Mouse (Mus musculus): ENCODE results near the gene Gm5346. TPM values are rescaled to one million over a fixed set of nuclear protein-coding genes. Genes with fewer than 3 reads are reported as not detected.
"Not testable (repeated sequence)": the region's sequence is repeated elsewhere in the genome, so short reads cannot be mapped to it uniquely, and the experiment has no call there.

Gene Gm5346
- total RNA-seq (2014; rRNA removed) (0.22 TPM in 1 of 2 replicates, not detected in the other), polyA plus RNA-seq (2015; fragmentation: Nextera tagmentation; extraction: Ambion mirVana) (0.06 TPM in 1 of 2 replicates, not detected in the other)

GRCm38 (mm10) chr8:43627176-43627575, at the start of gene Gm5346:
Gene Gm5346 (minus strand): TSS chr8:43627276.
- Histone ChIP-seq H3K9ac (replicated peaks; ENCODE audit: low read length, poor library complexity, severe bottlenecking) (no peak within 1 kb of the TSS), H3K27me3 (ENCODE audit: insufficient read depth, low read length) (no peaks in the 10 kb centered on the region), H3K4me3 (ENCODE audit: low read depth, low read length) (no peak within 1 kb of the TSS), H3K4me2 (ENCODE audit: low read depth, low read length, poor library complexity, severe bottlenecking) (no peak within 1 kb of the TSS), H3K27ac (ENCODE audit: low read depth, low read length) (no peak within 1 kb of the TSS), H3K36me3 (ENCODE audit: insufficient read depth, low read length) (no peaks in the 10 kb centered on the region), H3K4me1 (ENCODE audit: insufficient read depth, low read length) (no peaks in the 10 kb centered on the region), H3K9me3 (ENCODE audit: low read length) (no peaks in the 10 kb centered on the region)
- ATAC-seq (ENCODE audit: low FRiP score) (no peak), DNase-seq (ENCODE audit: low spot score) (no peak)
- WGBS = 90% methylated on average over 3 of the region's 3 CpGs
- no peak for TF ChIP-seq CTCF (IDR thresholded peaks at IDR 0.05)

DNA sequence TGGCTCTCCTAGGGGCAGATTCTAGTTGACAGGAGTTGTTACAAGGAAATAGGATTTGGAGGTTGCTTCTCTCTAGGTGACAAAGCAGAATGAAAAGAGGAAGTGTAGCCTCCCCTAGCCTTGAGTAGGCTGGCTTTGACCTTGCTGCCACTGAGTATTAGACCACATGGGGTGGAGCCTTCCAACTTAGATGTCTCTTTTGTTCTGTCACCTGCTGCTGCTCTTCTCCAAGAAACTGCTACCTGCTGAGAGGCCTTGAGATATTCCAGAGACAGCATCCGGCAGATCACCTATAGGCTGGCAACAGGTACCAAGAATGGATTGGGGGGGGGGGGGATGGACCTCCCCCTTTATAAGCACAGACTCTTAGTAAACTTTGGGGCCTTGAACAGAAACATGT, 11.0 kb downstream of the Gm5346 start:
- TF ChIP-seq CTCF (IDR thresholded peaks at IDR 0.05) = no peak
- Histone ChIP-seq H3K4me1 (ENCODE audit: insufficient read depth, low read length) (no peaks in the 10 kb centered on the region), H3K36me3 (ENCODE audit: insufficient read depth, low read length) (no peaks in the 10 kb centered on the region), H3K9ac (replicated peaks; ENCODE audit: low read length, poor library complexity, severe bottlenecking) (no peak overlapping the region), H3K4me2 (ENCODE audit: low read depth, low read length, poor library complexity, severe bottlenecking) (no peak overlapping the region), H3K9me3 (ENCODE audit: low read length) (no peaks in the 10 kb centered on the region), H3K27me3 (ENCODE audit: insufficient read depth, low read length) (no peaks in the 10 kb centered on the region), H3K27ac (ENCODE audit: low read depth, low read length) (no peak overlapping the region), H3K4me3 (ENCODE audit: low read depth, low read length) (no peak overlapping the region)
- ATAC-seq (ENCODE audit: low FRiP score) = no peak
- 81% methylated on average over 1 of the region's 1 CpGs for WGBS
- no peak for DNase-seq (ENCODE audit: low spot score)

- H3K36me3 ChIP-seq (ENCODE audit: insufficient read depth, low read length); H3K27ac ChIP-seq (ENCODE audit: low read depth, low read length); H3K4me2 ChIP-seq (ENCODE audit: low read depth, low read length, poor library complexity, severe bottlenecking); H3K9ac ChIP-seq (replicated peaks; ENCODE audit: low read length, poor library complexity, severe bottlenecking); DNase-seq (ENCODE audit: low spot score); H3K4me3 ChIP-seq (ENCODE audit: low read depth, low read length); ATAC-seq (ENCODE audit: low FRiP score); H3K4me1 ChIP-seq (ENCODE audit: insufficient read depth, low read length); H3K9me3 ChIP-seq (ENCODE audit: low read length); H3K27me3 ChIP-seq (ENCODE audit: insufficient read depth, low read length): not testable (repeated sequence)
- WGBS = 85% methylated on average over 13 of the region's 13 CpGs
Measured at GRCm38 (mm10) chr8:43603657-43604056, 23.4 kb downstream of the Gm5346 start.

GRCm38 (mm10) chr8:43603166-43603565, 23.9 kb downstream of the Gm5346 start:
- WGBS = 96% methylated on average over 15 of the region's 15 CpGs
- H3K27ac ChIP-seq (ENCODE audit: low read depth, low read length); H3K27me3 ChIP-seq (ENCODE audit: insufficient read depth, low read length); H3K9ac ChIP-seq (replicated peaks; ENCODE audit: low read length, poor library complexity, severe bottlenecking); H3K4me2 ChIP-seq (ENCODE audit: low read depth, low read length, poor library complexity, severe bottlenecking); H3K36me3 ChIP-seq (ENCODE audit: insufficient read depth, low read length); H3K4me3 ChIP-seq (ENCODE audit: low read depth, low read length); H3K9me3 ChIP-seq (ENCODE audit: low read length); DNase-seq (ENCODE audit: low spot score); ATAC-seq (ENCODE audit: low FRiP score); H3K4me1 ChIP-seq (ENCODE audit: insufficient read depth, low read length): not testable (repeated sequence)

DNA sequence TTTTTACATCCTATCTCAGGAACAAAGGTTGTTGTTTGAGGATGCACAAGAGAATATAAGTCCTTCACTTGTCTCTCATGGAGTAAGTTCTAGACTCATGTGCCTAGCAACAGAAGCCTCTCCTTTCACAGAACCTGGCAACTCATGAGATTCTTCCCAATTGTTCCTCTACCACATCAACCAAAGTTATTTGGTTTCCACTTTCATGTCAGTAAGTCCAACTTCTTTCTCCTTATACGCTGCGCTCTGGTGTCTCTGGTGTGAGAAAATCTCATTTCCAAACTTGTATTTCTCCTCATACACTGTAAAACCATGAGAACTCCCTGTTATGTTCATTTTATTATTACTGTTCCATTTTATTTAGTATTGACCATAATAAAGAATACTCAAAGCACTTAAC, 50.5 kb downstream of the Gm5346 start, which contains the start of gene Adam26a:
TSS of gene Adam26a (minus strand) at position 101 of the 400 bp plus-strand sequence.
- DNase-seq (ENCODE audit: low spot score); H3K4me2 ChIP-seq (ENCODE audit: low read depth, low read length, poor library complexity, severe bottlenecking); H3K27me3 ChIP-seq (ENCODE audit: insufficient read depth, low read length); H3K27ac ChIP-seq (ENCODE audit: low read depth, low read length); H3K4me1 ChIP-seq (ENCODE audit: insufficient read depth, low read length); H3K9ac ChIP-seq (replicated peaks; ENCODE audit: low read length, poor library complexity, severe bottlenecking); ATAC-seq (ENCODE audit: low FRiP score); H3K36me3 ChIP-seq (ENCODE audit: insufficient read depth, low read length); H3K9me3 ChIP-seq (ENCODE audit: low read length); H3K4me3 ChIP-seq (ENCODE audit: low read depth, low read length): not testable (repeated sequence)
- 98% methylated on average over 2 of the region's 2 CpGs for WGBS

Other genes starting within 250 kb of the Gm5346 start
- gene Adam26b, start 99.2 kb downstream of the Gm5346 start, total RNA-seq (2014; rRNA removed) = not detected in 2 replicates
- not detected in 2 replicates for gene Adam26b, start 99.2 kb downstream of the Gm5346 start, polyA plus RNA-seq (2015; fragmentation: Nextera tagmentation; extraction: Ambion mirVana)
- gene Adam26a, start 50.6 kb downstream of the Gm5346 start, total RNA-seq (2014; rRNA removed) = not detected in 2 replicates
- not detected in 2 replicates for gene Adam26a, start 50.6 kb downstream of the Gm5346 start, polyA plus RNA-seq (2015; fragmentation: Nextera tagmentation; extraction: Ambion mirVana)
- gene Adam34, start 82.8 kb upstream of the Gm5346 start, total RNA-seq (2014; rRNA removed) = not detected in 2 replicates
- gene Adam34, start 82.8 kb upstream of the Gm5346 start, polyA plus RNA-seq (2015; fragmentation: Nextera tagmentation; extraction: Ambion mirVana) = 0.06 TPM in 1 of 2 replicates, not detected in the other